Mouse (Mus musculus): ENCODE data around the gene Bri3bp. TPM values are rescaled to one million over a fixed set of nuclear protein-coding genes. Genes with fewer than 3 reads are reported as not detected.
"Not testable (repeated sequence)": the region's sequence is repeated elsewhere in the genome, so short reads cannot be mapped to it uniquely, and the experiment has no call there.

Bri3bp gene
- total RNA-seq, 2 experiments from 2014 or later: 95.2 to 95.6 TPM

DNA sequence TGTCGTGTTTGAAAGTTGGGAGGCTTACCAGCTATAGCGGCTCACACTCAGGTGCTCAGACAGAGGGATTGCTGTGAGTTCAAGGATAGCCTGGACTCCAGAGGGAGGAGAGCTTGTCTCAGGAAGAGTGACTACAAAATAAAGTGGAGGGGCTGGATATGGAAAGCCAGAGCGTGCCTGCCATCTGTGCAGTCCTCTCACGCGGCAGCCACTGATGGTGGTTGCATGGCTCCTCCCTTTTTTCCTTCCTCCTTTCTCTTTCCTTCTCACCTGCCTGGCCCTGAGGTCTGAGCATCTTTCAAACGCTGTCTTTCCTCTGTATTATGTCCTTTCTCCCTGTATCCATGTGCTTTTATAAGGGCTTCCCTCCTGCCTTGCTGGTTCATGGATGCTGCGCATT is 36.7 kb downstream of the Bri3bp start:
- TF ChIP-seq CTCF (IDR thresholded peaks at IDR 0.05): no peak
- DNase-seq (ENCODE audit: extremely low spot score in 1 of 2, low spot score in 2 of 2): no peak
- intact Hi-C loops (cut with DNase I): no loop called here
- Histone ChIP-seq H3K27ac (no peak overlapping the region; the same call in 1 of the 2 replicates), H3K4me3 (peak overlapping the region; percentile 77)

DNA sequence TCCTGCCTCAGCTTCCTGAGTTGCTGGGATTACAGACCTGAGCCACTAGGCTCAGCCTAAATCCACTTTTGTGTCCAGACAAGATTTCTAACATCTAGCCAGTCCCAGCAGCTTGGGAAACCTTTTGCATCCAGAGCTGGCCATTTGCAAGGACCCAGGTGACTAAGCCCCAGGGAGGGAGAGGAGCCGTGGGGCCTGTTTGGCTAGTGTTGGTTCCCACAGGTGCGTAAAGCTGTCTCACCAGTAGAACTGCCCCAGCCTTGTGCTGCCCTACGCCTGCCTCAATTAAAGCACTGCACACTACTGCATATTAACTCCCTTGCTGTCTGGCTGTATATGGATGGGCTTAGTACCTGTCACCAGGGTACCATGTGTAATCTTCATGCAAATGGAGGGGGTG is 38.0 kb downstream of the Bri3bp start:
- intact Hi-C loops (cut with DNase I): no loop called here
- Histone ChIP-seq H3K27ac (no peak overlapping the region), H3K4me3 (no peak overlapping the region)
- DNase-seq (ENCODE audit: extremely low spot score in 1 of 2, low spot score in 2 of 2): no peak
- no peak for TF ChIP-seq CTCF (IDR thresholded peaks at IDR 0.05)

DNA sequence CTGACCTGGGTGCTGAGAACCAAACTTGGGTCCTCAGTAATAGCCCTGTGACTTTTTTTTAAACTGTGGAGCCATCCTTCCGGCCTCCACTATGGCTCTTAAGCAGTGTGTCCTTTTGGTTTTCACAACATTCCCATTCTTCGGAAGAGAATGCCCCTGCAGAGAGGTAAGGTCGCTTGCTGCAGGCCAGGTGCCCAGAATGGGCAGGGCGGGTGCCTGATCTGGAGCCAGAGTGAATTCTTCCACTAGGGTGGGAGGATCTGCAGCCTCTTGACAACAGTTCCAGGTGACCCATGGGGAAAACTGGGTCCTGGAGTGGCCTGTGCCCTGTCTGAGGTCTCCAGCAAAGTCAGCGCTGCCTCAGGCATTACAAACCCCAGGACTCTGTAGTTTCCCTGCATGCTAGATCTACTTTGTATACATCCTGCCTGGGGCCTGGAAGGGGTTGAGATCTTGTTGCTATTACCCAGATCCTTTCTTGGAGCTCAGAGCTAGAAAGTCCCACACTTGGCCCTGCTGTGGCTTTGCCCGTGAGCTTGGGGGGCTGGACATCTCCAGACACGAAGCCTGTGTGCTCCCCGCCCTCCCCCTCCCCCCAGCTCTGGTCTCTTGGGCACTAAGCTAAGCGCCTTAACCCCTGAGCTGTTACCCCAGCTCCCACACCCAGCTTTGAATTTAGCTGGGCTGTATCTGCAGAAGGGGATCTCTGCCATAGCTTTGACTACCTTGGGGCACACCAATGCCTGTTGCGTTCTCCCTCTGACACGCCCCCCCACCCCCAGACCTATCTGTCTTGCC is 39.3 kb downstream of the Bri3bp start:
- intact Hi-C loops (cut with DNase I): no loop called here
- H3K4me3 ChIP-seq: no peak overlapping the region
- DNase-seq (ENCODE audit: extremely low spot score in 1 of 2, low spot score in 2 of 2): no peak
- no peak for TF ChIP-seq CTCF (IDR thresholded peaks at IDR 0.05)
- H3K27ac ChIP-seq: no peak overlapping the region

GRCm38 (mm10) chr5:125482474-125482873 is 41.1 kb downstream of the Bri3bp start:
- intact Hi-C loops (cut with DNase I): no loop called here
- H3K27ac ChIP-seq: no peak overlapping the region
- no peak overlapping the region for H3K4me3 ChIP-seq
- TF ChIP-seq CTCF (IDR thresholded peaks at IDR 0.05): no peak
- no peak for DNase-seq (ENCODE audit: extremely low spot score in 1 of 2, low spot score in 2 of 2)

- no peak for DNase-seq (ENCODE audit: extremely low spot score in 1 of 2, low spot score in 2 of 2)
- no peak overlapping the region for H3K4me3 ChIP-seq
- no peak overlapping the region for H3K27ac ChIP-seq
- intact Hi-C loops (cut with DNase I): no loop called here
- no peak for TF ChIP-seq CTCF (IDR thresholded peaks at IDR 0.05)
These were observed 42.6 kb downstream of the Bri3bp start for GRCm38 (mm10) chr5:125483712-125484611.

- no peak for TF ChIP-seq CTCF (IDR thresholded peaks at IDR 0.05)
- intact Hi-C loops (cut with DNase I): no loop called here
- H3K4me3 ChIP-seq: no peak overlapping the region
- no peak for DNase-seq (ENCODE audit: extremely low spot score in 1 of 2, low spot score in 2 of 2)
- no peak overlapping the region for H3K27ac ChIP-seq
These were observed 43.8 kb downstream of the Bri3bp start for GRCm38 (mm10) chr5:125485031-125485778.

GRCm38 (mm10) chr5:125486088-125486487 is 44.7 kb downstream of the Bri3bp start:
- no peak for DNase-seq (ENCODE audit: extremely low spot score in 1 of 2, low spot score in 2 of 2)

DNA sequence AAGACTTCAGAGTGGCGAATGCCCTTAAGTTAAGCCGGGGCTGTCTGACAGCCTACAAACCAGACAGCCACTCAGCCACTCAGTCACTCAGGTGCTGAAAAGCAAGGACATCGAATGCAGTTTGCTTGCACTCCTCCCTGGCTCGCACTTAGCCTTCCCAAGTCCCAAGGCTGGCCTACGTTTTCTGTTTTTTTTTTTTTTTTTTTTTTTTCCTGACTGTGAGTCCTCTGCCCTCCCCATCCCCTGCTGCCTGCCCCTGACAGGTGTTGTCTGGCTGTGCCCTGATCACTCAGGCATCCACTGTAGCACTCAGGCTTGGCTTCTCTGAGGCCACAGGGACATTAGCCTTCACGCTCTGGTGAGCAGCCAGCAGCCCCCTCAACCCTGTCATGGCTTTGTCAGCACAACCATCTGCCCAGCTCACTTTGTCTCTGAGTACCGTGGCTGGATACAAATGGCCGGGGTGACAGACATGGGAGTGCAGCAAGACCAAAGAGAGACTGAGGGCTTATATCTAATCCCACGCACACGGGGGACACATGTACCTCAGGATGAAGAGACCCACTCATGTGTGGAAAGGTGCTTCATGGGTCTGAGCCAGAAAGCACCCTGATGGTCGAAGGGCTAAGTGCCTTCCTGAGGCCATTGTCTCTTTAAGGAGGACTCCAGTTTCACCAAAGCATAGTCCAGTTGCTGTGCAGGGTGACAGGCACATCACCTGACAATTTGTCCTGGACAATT is 46.2 kb downstream of the Bri3bp start:
- DNase-seq (ENCODE audit: extremely low spot score in 1 of 2, low spot score in 2 of 2): no peak
- intact Hi-C loops (cut with DNase I): no loop called here
- Histone ChIP-seq H3K27ac (no peak overlapping the region), H3K4me3 (no peak overlapping the region)
- no peak for TF ChIP-seq CTCF (IDR thresholded peaks at IDR 0.05)

More at GRCm38 (mm10) chr5:125486088-125486487, 44.7 kb downstream of the Bri3bp start:
- Histone ChIP-seq H3K27ac (no peak overlapping the region), H3K4me3 (no peak overlapping the region)
- TF ChIP-seq CTCF (IDR thresholded peaks at IDR 0.05): no peak
- intact Hi-C loops (cut with DNase I): no loop called here

- TF ChIP-seq CTCF (IDR thresholded peaks at IDR 0.05): peak; percentile 41
- intact Hi-C loops (cut with DNase I): no loop called here
- no peak for DNase-seq (ENCODE audit: extremely low spot score in 1 of 2, low spot score in 2 of 2)
- no peak overlapping the region for H3K4me3 ChIP-seq
- no peak overlapping the region for H3K27ac ChIP-seq
These were observed 46.7 kb downstream of the Bri3bp start for GRCm38 (mm10) chr5:125488116-125488455.

- DNase-seq (ENCODE audit: extremely low spot score in 1 of 2, low spot score in 2 of 2); intact Hi-C loops (cut with DNase I); H3K27ac ChIP-seq: not testable (repeated sequence)
These were observed 47.6 kb downstream of the Bri3bp start for GRCm38 (mm10) chr5:125488953-125489352.

GRCm38 (mm10) chr5:125491107-125491506 is 49.7 kb downstream of the Bri3bp start:
- TF ChIP-seq CTCF (IDR thresholded peaks at IDR 0.05): no peak
- no peak for DNase-seq (ENCODE audit: extremely low spot score in 1 of 2, low spot score in 2 of 2)
- intact Hi-C loops (cut with DNase I): no loop called here
- Histone ChIP-seq H3K4me3 (no peak overlapping the region), H3K27ac (no peak overlapping the region)

More at GRCm38 (mm10) chr5:125488953-125489352, 47.6 kb downstream of the Bri3bp start:
- H3K4me3 ChIP-seq: not testable (repeated sequence)
- TF ChIP-seq CTCF (IDR thresholded peaks at IDR 0.05): peak; percentile 5; the same call in 1 of the 2 replicates

Measured in left cerebral cortex, adult 2 months (tissue).